Mouse (Mus musculus) neural tube, embryonic 15.5 days (tissue): ENCODE results near the gene Itgb3. TPM values are rescaled to one million over a fixed set of nuclear protein-coding genes. Genes with fewer than 3 reads are reported as not detected.
"Not testable (repeated sequence)": the region's sequence is repeated elsewhere in the genome, so short reads cannot be mapped to it uniquely, and the experiment has no call there.

Experiments used
- ATAC-seq: fragments of 200-750 bp; cut with Nextera tagmentation; 2 replicates; pipeline ENCODE4 v1.8.0; 2017; ENCODE audit warnings: mild to moderate bottlenecking, moderate TSS enrichment, moderate library complexity; ENCODE audit not compliant: low FRiP score
- H3K27ac ChIP-seq: fragments of 300-500 bp; sonication (generic); replicated peaks from 2 replicates; pipeline ENCODE4 v1.5.1; 2015; ENCODE audit warnings: mild to moderate bottlenecking, inconsistent platforms
- H3K27me3 ChIP-seq: fragments of 300-500 bp; sonication (generic); replicated peaks from 2 replicates; pipeline ENCODE4 v1.6.1; 2015; ENCODE audit warnings: inconsistent platforms
- H3K36me3 ChIP-seq: fragments of 300-500 bp; sonication (generic); 2 replicates; pipeline ENCODE4 v1.6.1; 2015; ENCODE audit warnings: inconsistent platforms
- H3K4me1 ChIP-seq: fragments of 300-500 bp; sonication (generic); 2 replicates; pipeline ENCODE4 v1.6.1; 2015; ENCODE audit warnings: inconsistent platforms
- H3K4me2 ChIP-seq: fragments of 300-500 bp; sonication (generic); 2 replicates; pipeline ENCODE4 v1.6.1; 2015; ENCODE audit warnings: inconsistent platforms, mild to moderate bottlenecking, moderate library complexity
- H3K4me3 ChIP-seq: fragments of 300-500 bp; sonication (generic); replicated peaks from 2 replicates; pipeline ENCODE4 v1.5.1; 2015; ENCODE audit warnings: mild to moderate bottlenecking, inconsistent platforms
- H3K9ac ChIP-seq: fragments of 300-500 bp; sonication (generic); replicated peaks from 2 replicates; pipeline ENCODE4 v1.6.1; 2015; ENCODE audit warnings: mild to moderate bottlenecking, inconsistent platforms
- H3K9me3 ChIP-seq: fragments of 300-500 bp; sonication (generic); replicated peaks from 2 replicates; pipeline ENCODE4 v1.6.1; 2016; ENCODE audit warnings: inconsistent platforms
- WGBS: fragments of 180-500 bp; shearing (Covaris S2); methylation state at CpG from one replicate; pipeline ENCODE4 v1.1.7; 2015; ENCODE audit warnings: mixed read lengths; 5-methylcytosine and 5-hydroxymethylcytosine counted together
- polyA plus RNA-seq: library from polyadenylated mRNA; unstranded; fragments of >200 nt; fragmentation: Nextera tagmentation; extraction: Ambion mirVana; gene quantifications from 2 replicates; pipeline ENCODE4 v1.2.1, GENCODE M21; 2015

Gene Itgb3
- 1.9 and 2.4 TPM in 2 replicates for polyA plus RNA-seq

- Histone ChIP-seq H3K9ac (peak within 1 kb of the TSS; percentile 32), H3K36me3 (no peaks in the 10 kb centered on the region), H3K9me3 (no peaks in the 10 kb centered on the region), H3K4me2 (peak within 1 kb of the TSS; percentile 70), H3K4me1 (peaks cover 13% of the 10 kb centered on the region), H3K27me3 (peaks cover 28% of the 10 kb centered on the region), H3K4me3 (peak within 1 kb of the TSS; percentile 56), H3K27ac (no peak within 1 kb of the TSS)
- peak; percentile 93 for ATAC-seq
- WGBS, result under 1% methylated on average over 36 of the region's 51 CpGs
Measured at GRCm38 (mm10) chr11:104607491-104608245, at the start of gene Itgb3. Gene Itgb3 (plus strand): TSS chr11:104608000.

GRCm38 (mm10) chr11:104558065-104558464 lies 49.7 kb upstream of the Itgb3 start:
- Histone ChIP-seq H3K27me3 (no peaks in the 10 kb centered on the region), H3K27ac (no peak overlapping the region), H3K36me3 (no peaks in the 10 kb centered on the region), H3K4me2 (no peak overlapping the region), H3K4me1 (no peaks in the 10 kb centered on the region), H3K9me3 (no peaks in the 10 kb centered on the region), H3K9ac (no peak overlapping the region), H3K4me3 (no peak overlapping the region)
- ATAC-seq, result no peak
- WGBS, result 89% methylated on average over 4 of the region's 4 CpGs

- 44% methylated on average over 4 of the region's 4 CpGs for WGBS
- Histone ChIP-seq H3K9me3 (no peaks in the 10 kb centered on the region), H3K27ac (no peak overlapping the region), H3K36me3 (no peaks in the 10 kb centered on the region), H3K9ac (no peak overlapping the region), H3K4me2 (no peak overlapping the region), H3K27me3 (no peaks in the 10 kb centered on the region), H3K4me3 (no peak overlapping the region), H3K4me1 (no peaks in the 10 kb centered on the region)
- no peak for ATAC-seq
Measured at GRCm38 (mm10) chr11:104558651-104559403, 49.0 kb upstream of the Itgb3 start.

- Histone ChIP-seq H3K27me3 (no peaks in the 10 kb centered on the region), H3K4me3 (no peak overlapping the region), H3K27ac (no peak overlapping the region), H3K36me3 (no peaks in the 10 kb centered on the region), H3K4me2 (no peak overlapping the region), H3K4me1 (no peaks in the 10 kb centered on the region), H3K9me3 (no peaks in the 10 kb centered on the region), H3K9ac (no peak overlapping the region)
- WGBS, result 80% methylated on average over 2 of the region's 2 CpGs
- no peak for ATAC-seq
Measured at GRCm38 (mm10) chr11:104560971-104561370, 46.8 kb upstream of the Itgb3 start.

GRCm38 (mm10) chr11:104563496-104563895 lies 44.3 kb upstream of the Itgb3 start:
- Histone ChIP-seq H3K4me2 (no peak overlapping the region), H3K9me3 (no peaks in the 10 kb centered on the region), H3K27ac (no peak overlapping the region), H3K9ac (no peak overlapping the region), H3K36me3 (no peaks in the 10 kb centered on the region), H3K4me1 (no peaks in the 10 kb centered on the region), H3K4me3 (no peak overlapping the region), H3K27me3 (no peaks in the 10 kb centered on the region)
- WGBS, result 93% methylated on average over 1 of the region's 1 CpGs
- no peak for ATAC-seq

GRCm38 (mm10) chr11:104565172-104565571 lies 42.6 kb upstream of the Itgb3 start:
- Histone ChIP-seq H3K36me3 (no peaks in the 10 kb centered on the region), H3K4me3 (no peak overlapping the region), H3K4me1 (no peaks in the 10 kb centered on the region), H3K9me3 (no peaks in the 10 kb centered on the region), H3K9ac (no peak overlapping the region), H3K4me2 (no peak overlapping the region), H3K27me3 (no peaks in the 10 kb centered on the region), H3K27ac (no peak overlapping the region)
- no peak for ATAC-seq
- 82% methylated on average over 9 of the region's 9 CpGs for WGBS

- Histone ChIP-seq H3K27ac (no peak overlapping the region), H3K4me3 (no peak overlapping the region), H3K9me3 (no peaks in the 10 kb centered on the region), H3K36me3 (no peaks in the 10 kb centered on the region), H3K4me1 (peaks cover under 1% of the 10 kb centered on the region; the same call in 1 of the 2 replicates), H3K4me2 (no peak overlapping the region), H3K27me3 (no peaks in the 10 kb centered on the region), H3K9ac (no peak overlapping the region)
- WGBS, result 92% methylated on average over 6 of the region's 6 CpGs
- ATAC-seq, result no peak
Measured at GRCm38 (mm10) chr11:104566097-104566496, 41.7 kb upstream of the Itgb3 start.

- Histone ChIP-seq H3K27ac (no peak overlapping the region), H3K4me2 (no peak overlapping the region), H3K4me3 (no peak overlapping the region), H3K36me3 (no peaks in the 10 kb centered on the region), H3K27me3 (no peaks in the 10 kb centered on the region), H3K9ac (no peak overlapping the region), H3K4me1 (peaks cover 5% of the 10 kb centered on the region; the same call in 1 of the 2 replicates), H3K9me3 (no peaks in the 10 kb centered on the region)
- WGBS, result 86% methylated on average over 2 of the region's 2 CpGs
- ATAC-seq, result no peak
Measured at GRCm38 (mm10) chr11:104566796-104567195, 41.0 kb upstream of the Itgb3 start.

GRCm38 (mm10) chr11:104567736-104568135 lies 40.1 kb upstream of the Itgb3 start:
- Histone ChIP-seq H3K4me2 (no peak overlapping the region), H3K27me3 (0 out of 2 replicates have a peak, but pooled peaks cover 6% of the 10 kb centered on the region), H3K9ac (no peak overlapping the region), H3K36me3 (no peaks in the 10 kb centered on the region), H3K4me3 (no peak overlapping the region), H3K4me1 (peaks cover 5% of the 10 kb centered on the region; the same call in 1 of the 2 replicates), H3K27ac (no peak overlapping the region), H3K9me3 (no peaks in the 10 kb centered on the region)
- 90% methylated on average over 9 of the region's 9 CpGs for WGBS
- no peak for ATAC-seq

GRCm38 (mm10) chr11:104568326-104568725 lies 39.5 kb upstream of the Itgb3 start:
- Histone ChIP-seq H3K9me3 (no peaks in the 10 kb centered on the region), H3K27ac (no peak overlapping the region), H3K36me3 (no peaks in the 10 kb centered on the region), H3K4me3 (no peak overlapping the region), H3K9ac (no peak overlapping the region), H3K4me2 (no peak overlapping the region), H3K27me3 (0 out of 2 replicates have a peak, but pooled peaks cover 10% of the 10 kb centered on the region), H3K4me1 (peaks cover 5% of the 10 kb centered on the region; the same call in 1 of the 2 replicates)
- no peak for ATAC-seq
- WGBS, result 98% methylated on average over 4 of the region's 4 CpGs

GRCm38 (mm10) chr11:104570515-104570914 lies 37.3 kb upstream of the Itgb3 start:
- not testable (repeated sequence) for H3K36me3 ChIP-seq, H3K9me3 ChIP-seq, H3K27ac ChIP-seq, H3K27me3 ChIP-seq, H3K4me3 ChIP-seq, H3K4me1 ChIP-seq, H3K9ac ChIP-seq, ATAC-seq, H3K4me2 ChIP-seq
- WGBS, result 81% methylated on average over 8 of the region's 8 CpGs

GRCm38 (mm10) chr11:104571373-104571772 lies 36.4 kb upstream of the Itgb3 start:
- not testable (repeated sequence) for H3K4me1 ChIP-seq, H3K27ac ChIP-seq, H3K27me3 ChIP-seq, H3K9me3 ChIP-seq, H3K36me3 ChIP-seq
- ATAC-seq, result peak; percentile 57; the same call in 1 of the 2 replicates
- Histone ChIP-seq H3K9ac (peak overlapping the region; percentile 34), H3K4me3 (peak overlapping the region; percentile 36), H3K4me2 (peak overlapping the region; percentile 69)
- 2% methylated on average over 28 of the region's 28 CpGs for WGBS
